Mouse (Mus musculus): ENCODE results near the gene Slc45a1. TPM values are rescaled to one million over a fixed set of nuclear protein-coding genes. Genes with fewer than 3 reads are reported as not detected.

The Slc45a1 gene
- total RNA-seq, 2 experiments from 2014 or later: not detected

Other genes starting within 250 kb of the Slc45a1 start
- 10 to 100 TPM; 17.4 to 23.6 TPM for gene Errfi1, start 201.7 kb upstream of the Slc45a1 start, total RNA-seq (2021)

Measured in gastrocnemius, postnatal 10 days (tissue).